14 mouse cellular contexts compared by ENCODE assay signal in genomic region chr9:45739001-45739701, GRCm38 (mm10).
DNase-seq lines count a peak whose midpoint lies in the region; ATAC-seq lines count a peak whose summit lies in the region.
"Had no signal": no experiment of that assay in that cellular context is flagged by ENCODE, and none has a peak within 500 bp of the region (broad histone marks: within the 10 kb centered on the region; RNA-seq: fewer than 3 reads in every experiment).

No protein-coding gene starts in this region.

- H3K9ac ChIP-seq in hindbrain, embryonic 12.5 days, result no peak overlapping the region
- peak overlapping the region; percentile 17; the same call in 1 of the 2 replicates for H3K9ac ChIP-seq in midbrain, embryonic 15.5 days
- H3K9ac ChIP-seq in kidney, embryonic 14.5 days (ENCODE audit: low read depth, low read length), result no peak overlapping the region
- H3K9ac ChIP-seq: embryonic facial prominence, embryonic 12.5 days had no signal

- no peak overlapping the region for H3K4me3 ChIP-seq in hindbrain, embryonic 12.5 days
- H3K4me3 ChIP-seq in midbrain, embryonic 15.5 days, result no peak overlapping the region
- H3K4me3 ChIP-seq in kidney, embryonic 14.5 days (ENCODE audit: low read length), result no peak overlapping the region
- H3K4me3 ChIP-seq: embryonic facial prominence, embryonic 12.5 days; heart, embryonic 10.5 days; myocyte had no signal

- no peaks in the 10 kb centered on the region for H3K36me3 ChIP-seq in hindbrain, embryonic 12.5 days
- no peaks in the 10 kb centered on the region for H3K36me3 ChIP-seq in midbrain, embryonic 15.5 days (replicated peaks)
- no peaks in the 10 kb centered on the region for H3K36me3 ChIP-seq in kidney, embryonic 14.5 days (ENCODE audit: control insufficient read depth, insufficient read depth, low read length)
- H3K36me3 ChIP-seq: embryonic facial prominence, embryonic 12.5 days; heart, embryonic 10.5 days had no signal

- intact Hi-C loops in gastrocnemius, postnatal 14 days (cut with DNase I; ENCODE audit: low total_unique reads), result no loop called here

- no peak overlapping the region for H3K4me2 ChIP-seq in hindbrain, embryonic 12.5 days (replicated peaks)
- peak overlapping the region; percentile 30 for H3K4me2 ChIP-seq in midbrain, embryonic 15.5 days
- H3K4me2 ChIP-seq in kidney, embryonic 14.5 days (replicated peaks; ENCODE audit: low read depth, low read length), result no peak overlapping the region
- H3K4me2 ChIP-seq: embryonic facial prominence, embryonic 12.5 days had no signal

- peaks cover 5% of the 10 kb centered on the region; the same call in 1 of the 2 replicates for H3K27me3 ChIP-seq in hindbrain, embryonic 12.5 days
- H3K27me3 ChIP-seq in midbrain, embryonic 15.5 days (replicated peaks), result no peaks in the 10 kb centered on the region
- H3K27me3 ChIP-seq in kidney, embryonic 14.5 days (ENCODE audit: control insufficient read depth, insufficient read depth, low read length), result no peaks in the 10 kb centered on the region
- H3K27me3 ChIP-seq: embryonic facial prominence, embryonic 12.5 days had no signal

- H3K27ac ChIP-seq in hindbrain, embryonic 12.5 days, result peak overlapping the region; percentile 14; the same call in 1 of the 2 replicates
- peak overlapping the region; percentile 88 for H3K27ac ChIP-seq in midbrain, embryonic 15.5 days
- no peak overlapping the region for H3K27ac ChIP-seq in kidney, embryonic 14.5 days (ENCODE audit: low read depth, low read length)
- H3K27ac ChIP-seq: embryonic facial prominence, embryonic 12.5 days; heart, embryonic 10.5 days; stomach, postnatal 0 days had no signal

- 67% methylated on average over 12 of the region's 12 CpGs for WGBS in hindbrain, embryonic 12.5 days
- 36% methylated on average over 12 of the region's 12 CpGs for WGBS in midbrain, embryonic 15.5 days
- WGBS in kidney, embryonic 14.5 days, result 73% methylated on average over 12 of the region's 12 CpGs

- H3K4me1 ChIP-seq in hindbrain, embryonic 12.5 days, result peaks cover 16% of the 10 kb centered on the region
- peaks cover 28% of the 10 kb centered on the region for H3K4me1 ChIP-seq in midbrain, embryonic 15.5 days
- no peaks in the 10 kb centered on the region for H3K4me1 ChIP-seq in kidney, embryonic 14.5 days (ENCODE audit: control insufficient read depth, insufficient read depth, low read length)
- H3K4me1 ChIP-seq: heart, embryonic 10.5 days had no signal

- H3K9me3 ChIP-seq in hindbrain, embryonic 12.5 days (replicated peaks), result no peaks in the 10 kb centered on the region
- H3K9me3 ChIP-seq in midbrain, embryonic 15.5 days, result no peaks in the 10 kb centered on the region
- no peaks in the 10 kb centered on the region for H3K9me3 ChIP-seq in kidney, embryonic 14.5 days (ENCODE audit: control insufficient read depth, low read length)
- H3K9me3 ChIP-seq: embryonic facial prominence, embryonic 12.5 days; heart, embryonic 10.5 days had no signal

- DNase-seq in layer of hippocampus, adult 11-12 months (ENCODE audit: low spot score), result peak; percentile 41
- DNase-seq in layer of hippocampus, adult 9-10 months (ENCODE audit: low spot score), result no peak
- DNase-seq in cerebellum, postnatal 10 days, result peak; percentile 79 to 84
- no peak for DNase-seq in ovary, postnatal 10 days (ENCODE audit: low spot score)
- no peak for DNase-seq in gastrocnemius, postnatal 14 days
- DNase-seq: liver; lung, postnatal 10 days had no signal

- ATAC-seq in hindbrain, embryonic 12.5 days (ENCODE audit: low FRiP score), result peak; percentile 48; the same call in 1 of the 2 replicates
- ATAC-seq in midbrain, embryonic 15.5 days (replicated peaks), result peak; percentile 77
- no peak for ATAC-seq in kidney, embryonic 14.5 days (ENCODE audit: low FRiP score, low TSS enrichment)

Comparison
In these comparisons a context has a peak if more than half of its experiments do, and no peak if none do; other contexts are left out.
1. DNase-seq: peak in layer of hippocampus, adult 11-12 months (single experiment) and cerebellum, postnatal 10 days (2 of 2); none in layer of hippocampus, adult 9-10 months (single experiment), ovary, postnatal 10 days (single experiment) and gastrocnemius, postnatal 14 days (single experiment).